Mouse (Mus musculus) MEL (cell line): ENCODE data around the gene Hist1h2aa.

Source experiments
- CHD2 ChIP-seq: IDR thresholded peaks from 2 replicates; pipeline ENCODE4 v1.6.1; 2011; ENCODE audit warnings: low read length, improper control_type of control experiment
- CTCF ChIP-seq, 3 experiments: IDR thresholded peaks in 2 of 3; conservative IDR thresholded peaks in 1 of 3; 2 replicates each; pipeline ENCODE4 v1.5.1; 2011 to 2012; ENCODE audit warnings: low read length in 3 of 3, low read depth in 2 of 3, mild to moderate bottlenecking in 2 of 3, improper control_type of control experiment in 1 of 3, inconsistent platforms in 1 of 3, mixed read lengths in 1 of 3, moderate library complexity in 1 of 3; ENCODE audit not compliant: control insufficient read depth in 1 of 3, insufficient read depth in 1 of 3, poor library complexity in 1 of 3, severe bottlenecking in 1 of 3
- E2F4 ChIP-seq: IDR thresholded peaks from 2 replicates; pipeline ENCODE4 v1.6.1; 2011; ENCODE audit warnings: low read depth, low read length, improper control_type of control experiment, borderline replicate concordance
- EP300 ChIP-seq, 2 experiments: IDR thresholded peaks; 2 replicates each; pipeline ENCODE4 v1.6.1; 2011; ENCODE audit warnings: improper control_type of control experiment in 2 of 2, low read length in 2 of 2, low read depth in 1 of 2, mild to moderate bottlenecking in 1 of 2
- GATA1 ChIP-seq: IDR thresholded peaks from 2 replicates; pipeline ENCODE4 v1.6.1; 2011; ENCODE audit warnings: low read depth, low read length, improper control_type of control experiment
- KAT2A ChIP-seq: conservative IDR thresholded peaks from 2 replicates; pipeline ENCODE4 v1.6.1; 2012; ENCODE audit warnings: low read depth, low read length, improper control_type of control experiment, inconsistent platforms
- MAFK ChIP-seq: IDR thresholded peaks from 2 replicates; pipeline ENCODE4 v1.6.1; 2011; ENCODE audit warnings: low read depth, mild to moderate bottlenecking, low read length, improper control_type of control experiment, borderline replicate concordance
- NELFE ChIP-seq: IDR thresholded peaks from 2 replicates; pipeline ENCODE4 v1.6.1; 2011; ENCODE audit warnings: low read depth, low read length, improper control_type of control experiment
- POLR2A ChIP-seq, 2 experiments: IDR thresholded peaks; 2 replicates each; pipeline ENCODE4 v1.6.1; 2011 to 2012; ENCODE audit warnings: low read length in 2 of 2, mild to moderate bottlenecking in 2 of 2, control low read depth in 1 of 2, improper control_type of control experiment in 1 of 2, low read depth in 1 of 2, moderate library complexity in 1 of 2; ENCODE audit not compliant: control insufficient read depth in 1 of 2, insufficient read depth in 1 of 2, poor library complexity in 1 of 2
- RCOR1 ChIP-seq: IDR thresholded peaks from 2 replicates; pipeline ENCODE4 v1.6.1; 2012; ENCODE audit warnings: low read depth, mild to moderate bottlenecking, inconsistent platforms, low read length, improper control_type of control experiment
- SMC3 ChIP-seq: IDR thresholded peaks from 2 replicates; pipeline ENCODE4 v1.6.1; 2011; ENCODE audit warnings: low read depth, low read length, improper control_type of control experiment
- UBTF ChIP-seq: IDR thresholded peaks from 2 replicates; pipeline ENCODE4 v1.6.1; 2012; ENCODE audit warnings: low read depth, mild to moderate bottlenecking, inconsistent platforms, low read length, improper control_type of control experiment, moderate library complexity, borderline replicate concordance; ENCODE audit not compliant: insufficient read depth
- ZKSCAN1 ChIP-seq: IDR thresholded peaks from 2 replicates; pipeline ENCODE4 v1.6.1; 2012; ENCODE audit warnings: low read depth, mild to moderate bottlenecking, inconsistent platforms, low read length, improper control_type of control experiment, moderate library complexity

DNA sequence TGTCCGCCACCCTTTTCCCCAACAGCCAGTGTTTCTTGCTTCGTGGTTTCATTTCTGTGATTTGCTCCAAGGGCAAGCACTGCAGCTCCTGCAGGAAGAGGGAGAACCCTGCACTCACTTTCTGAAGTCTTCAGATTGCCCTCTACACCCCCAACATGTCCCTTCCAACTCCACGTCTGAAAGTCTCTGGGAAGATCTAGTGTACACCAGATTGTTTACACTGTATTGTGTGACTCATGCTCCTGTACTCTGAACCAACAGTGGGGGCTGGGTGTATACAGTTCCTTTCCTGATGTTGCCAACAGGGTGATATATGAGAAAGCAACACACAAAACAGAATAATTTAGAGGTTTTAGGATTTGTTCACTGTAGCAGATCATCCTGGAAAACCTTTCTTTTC lies 5.6 kb upstream of the Hist1h2aa start:
- TF ChIP-seq ZKSCAN1 (no peak), SMC3 (no peak), CTCF (IDR thresholded peaks at IDR 0.05 in 2 of 3, conservative IDR thresholded peaks at IDR 0.05 in 1 of 3; ENCODE audit: control insufficient read depth in 1 of 3, insufficient read depth in 1 of 3, low read depth in 2 of 3, low read length in 3 of 3, poor library complexity in 1 of 3, severe bottlenecking in 1 of 3) (no peak), KAT2A (no peak), RCOR1 (no peak), MAFK (no peak), UBTF (no peak), E2F4 (no peak), GATA1 (no peak), POLR2A (IDR thresholded peaks at IDR 0.05; ENCODE audit: control insufficient read depth in 1 of 2, insufficient read depth in 1 of 2, low read depth in 1 of 2, low read length in 2 of 2, poor library complexity in 1 of 2) (no peak), NELFE (no peak), CHD2 (no peak), EP300 (IDR thresholded peaks at IDR 0.05; ENCODE audit: low read depth in 1 of 2, low read length in 2 of 2) (no peak)
